Mouse (Mus musculus): ENCODE data around the gene Usp25. TPM values are rescaled to one million over a fixed set of nuclear protein-coding genes. Genes with fewer than 3 reads are reported as not detected.

Usp25 gene
- polyA plus RNA-seq, 1 experiment from 2014 or later, result 22.9 TPM

GRCm38 (mm10) chr16:77095017-77095551 lies 81.6 kb downstream of the Usp25 start:
- no peak overlapping the region for H3K4me2 ChIP-seq
- no peak overlapping the region for H3K4me3 ChIP-seq (replicated peaks)
- no peak overlapping the region for H3K9ac ChIP-seq (replicated peaks)
- H3K36me3 ChIP-seq, result peaks cover 14% of the 10 kb centered on the region
- no peak overlapping the region for H3K27ac ChIP-seq
- 94% methylated on average over 7 of the region's 7 CpGs for WGBS
- no peaks in the 10 kb centered on the region for H3K9me3 ChIP-seq
- no peaks in the 10 kb centered on the region for H3K27me3 ChIP-seq
- ATAC-seq (ENCODE audit: insufficient number of reproducible peaks, insufficient read depth, low FRiP score, low TSS enrichment, low read depth), result no peak
- H3K4me1 ChIP-seq (replicated peaks), result no peaks in the 10 kb centered on the region

- no peaks in the 10 kb centered on the region for H3K27me3 ChIP-seq
- H3K9me3 ChIP-seq, result no peaks in the 10 kb centered on the region
- H3K4me1 ChIP-seq (replicated peaks), result no peaks in the 10 kb centered on the region
- 74% methylated on average over 8 of the region's 8 CpGs for WGBS
- ATAC-seq (ENCODE audit: insufficient number of reproducible peaks, insufficient read depth, low FRiP score, low TSS enrichment, low read depth), result no peak
- no peak overlapping the region for H3K9ac ChIP-seq (replicated peaks)
- no peak overlapping the region for H3K4me2 ChIP-seq
- peaks cover 10% of the 10 kb centered on the region for H3K36me3 ChIP-seq
- H3K4me3 ChIP-seq (replicated peaks), result no peak overlapping the region
- no peak overlapping the region for H3K27ac ChIP-seq
Measured at GRCm38 (mm10) chr16:77099018-77099869, 85.7 kb downstream of the Usp25 start.

- no peak overlapping the region for H3K4me2 ChIP-seq
- no peaks in the 10 kb centered on the region for H3K9me3 ChIP-seq
- H3K27ac ChIP-seq, result no peak overlapping the region
- ATAC-seq (ENCODE audit: insufficient number of reproducible peaks, insufficient read depth, low FRiP score, low TSS enrichment, low read depth), result no peak
- no peak overlapping the region for H3K9ac ChIP-seq (replicated peaks)
- no peaks in the 10 kb centered on the region for H3K27me3 ChIP-seq
- 86% methylated on average over 5 of the region's 5 CpGs for WGBS
- no peak overlapping the region for H3K4me3 ChIP-seq (replicated peaks)
- peaks cover 11% of the 10 kb centered on the region for H3K36me3 ChIP-seq
- no peaks in the 10 kb centered on the region for H3K4me1 ChIP-seq (replicated peaks)
Measured at GRCm38 (mm10) chr16:77103637-77104264, 90.2 kb downstream of the Usp25 start.

- H3K9ac ChIP-seq (replicated peaks), result no peak overlapping the region
- no peak overlapping the region for H3K4me3 ChIP-seq (replicated peaks)
- no peaks in the 10 kb centered on the region for H3K4me1 ChIP-seq (replicated peaks)
- H3K27me3 ChIP-seq, result no peaks in the 10 kb centered on the region
- no peak overlapping the region for H3K4me2 ChIP-seq
- no peaks in the 10 kb centered on the region for H3K9me3 ChIP-seq
- no peak overlapping the region for H3K27ac ChIP-seq
- peaks cover 39% of the 10 kb centered on the region for H3K36me3 ChIP-seq
- 100% methylated on average over 1 of the region's 1 CpGs for WGBS
- ATAC-seq (ENCODE audit: insufficient number of reproducible peaks, insufficient read depth, low FRiP score, low TSS enrichment, low read depth), result no peak
Measured at GRCm38 (mm10) chr16:77111268-77111667, 97.8 kb downstream of the Usp25 start.

GRCm38 (mm10) chr16:77125908-77126307 lies 112.4 kb downstream of the Usp25 start:
- Histone ChIP-seq H3K4me2 (no peak overlapping the region), H3K4me3 (replicated peaks) (no peak overlapping the region), H3K4me1 (replicated peaks) (no peaks in the 10 kb centered on the region), H3K36me3 (no peaks in the 10 kb centered on the region), H3K27ac (no peak overlapping the region), H3K9ac (replicated peaks) (no peak overlapping the region), H3K27me3 (no peaks in the 10 kb centered on the region), H3K9me3 (no peaks in the 10 kb centered on the region)
- ATAC-seq (ENCODE audit: insufficient number of reproducible peaks, insufficient read depth, low FRiP score, low TSS enrichment, low read depth), result no peak
- WGBS, result 70% methylated on average over 1 of the region's 1 CpGs

GRCm38 (mm10) chr16:77128683-77129082 lies 115.2 kb downstream of the Usp25 start:
- no peaks in the 10 kb centered on the region for H3K4me1 ChIP-seq (replicated peaks)
- H3K36me3 ChIP-seq, result no peaks in the 10 kb centered on the region
- no peak overlapping the region for H3K4me3 ChIP-seq (replicated peaks)
- no peak overlapping the region for H3K4me2 ChIP-seq
- no peaks in the 10 kb centered on the region for H3K9me3 ChIP-seq
- ATAC-seq (ENCODE audit: insufficient number of reproducible peaks, insufficient read depth, low FRiP score, low TSS enrichment, low read depth), result no peak
- H3K27me3 ChIP-seq, result no peaks in the 10 kb centered on the region
- no peak overlapping the region for H3K9ac ChIP-seq (replicated peaks)
- no peak overlapping the region for H3K27ac ChIP-seq
- WGBS, result 43% methylated on average over 5 of the region's 5 CpGs

GRCm38 (mm10) chr16:77133055-77133454 lies 119.5 kb downstream of the Usp25 start:
- no peak overlapping the region for H3K9ac ChIP-seq (replicated peaks)
- H3K27me3 ChIP-seq, result no peaks in the 10 kb centered on the region
- H3K4me2 ChIP-seq, result no peak overlapping the region
- no peaks in the 10 kb centered on the region for H3K4me1 ChIP-seq (replicated peaks)
- H3K27ac ChIP-seq, result no peak overlapping the region
- 91% methylated on average over 5 of the region's 5 CpGs for WGBS
- no peak overlapping the region for H3K4me3 ChIP-seq (replicated peaks)
- no peaks in the 10 kb centered on the region for H3K36me3 ChIP-seq
- no peak for ATAC-seq (ENCODE audit: insufficient number of reproducible peaks, insufficient read depth, low FRiP score, low TSS enrichment, low read depth)
- H3K9me3 ChIP-seq, result no peaks in the 10 kb centered on the region

- Histone ChIP-seq H3K27me3 (no peaks in the 10 kb centered on the region), H3K9ac (replicated peaks) (no peak overlapping the region), H3K4me1 (replicated peaks) (peaks cover 7% of the 10 kb centered on the region), H3K4me3 (replicated peaks) (no peak overlapping the region), H3K9me3 (no peaks in the 10 kb centered on the region), H3K27ac (no peak overlapping the region), H3K36me3 (no peaks in the 10 kb centered on the region), H3K4me2 (no peak overlapping the region)
- 92% methylated on average over 7 of the region's 7 CpGs for WGBS
- ATAC-seq (ENCODE audit: insufficient number of reproducible peaks, insufficient read depth, low FRiP score, low TSS enrichment, low read depth), result no peak
Measured at GRCm38 (mm10) chr16:77140651-77141050, 127.1 kb downstream of the Usp25 start.

- WGBS, result 95% methylated on average over 5 of the region's 5 CpGs
- Histone ChIP-seq H3K36me3 (no peaks in the 10 kb centered on the region), H3K4me1 (replicated peaks) (peaks cover 7% of the 10 kb centered on the region), H3K27me3 (no peaks in the 10 kb centered on the region), H3K4me2 (no peak overlapping the region), H3K9ac (replicated peaks) (no peak overlapping the region), H3K4me3 (replicated peaks) (no peak overlapping the region), H3K27ac (no peak overlapping the region), H3K9me3 (no peaks in the 10 kb centered on the region)
- no peak for ATAC-seq (ENCODE audit: insufficient number of reproducible peaks, insufficient read depth, low FRiP score, low TSS enrichment, low read depth)
Measured at GRCm38 (mm10) chr16:77146801-77147200, 133.3 kb downstream of the Usp25 start.

- ATAC-seq (ENCODE audit: insufficient number of reproducible peaks, insufficient read depth, low FRiP score, low TSS enrichment, low read depth), result no peak
- H3K36me3 ChIP-seq, result no peaks in the 10 kb centered on the region
- H3K27me3 ChIP-seq, result no peaks in the 10 kb centered on the region
- H3K9ac ChIP-seq (replicated peaks), result no peak overlapping the region
- no peaks in the 10 kb centered on the region for H3K4me1 ChIP-seq (replicated peaks)
- H3K27ac ChIP-seq, result no peak overlapping the region
- WGBS, result 55% methylated on average over 8 of the region's 8 CpGs
- no peak overlapping the region for H3K4me3 ChIP-seq (replicated peaks)
- H3K4me2 ChIP-seq, result no peak overlapping the region
- H3K9me3 ChIP-seq, result no peaks in the 10 kb centered on the region
Measured at GRCm38 (mm10) chr16:77150338-77150737, 136.8 kb downstream of the Usp25 start.

- Histone ChIP-seq H3K9me3 (no peaks in the 10 kb centered on the region), H3K9ac (replicated peaks) (no peak overlapping the region), H3K36me3 (no peaks in the 10 kb centered on the region), H3K4me2 (no peak overlapping the region), H3K4me1 (replicated peaks) (no peaks in the 10 kb centered on the region), H3K4me3 (replicated peaks) (no peak overlapping the region), H3K27ac (no peak overlapping the region), H3K27me3 (no peaks in the 10 kb centered on the region)
- 75% methylated on average over 4 of the region's 4 CpGs for WGBS
- no peak for ATAC-seq (ENCODE audit: insufficient number of reproducible peaks, insufficient read depth, low FRiP score, low TSS enrichment, low read depth)
Measured at GRCm38 (mm10) chr16:77150884-77151283, 137.4 kb downstream of the Usp25 start.

All from limb, embryonic 12.5 days (tissue).